Mouse (Mus musculus) thymus, postnatal 14 days (tissue): ENCODE data around the gene Grk6.

Experiments used
- DNase-seq: peaks from one replicate; pipeline ENCODE4 v3.0.0; 2021

Gene Grk6

GRCm38 (mm10) chr13:55487578-55488498, 43.0 kb downstream of the Grk6 start, which contains the start of gene Dbn1:
Gene Dbn1 (minus strand): TSS chr13:55488111.
- peak; percentile 7 for DNase-seq

DNA sequence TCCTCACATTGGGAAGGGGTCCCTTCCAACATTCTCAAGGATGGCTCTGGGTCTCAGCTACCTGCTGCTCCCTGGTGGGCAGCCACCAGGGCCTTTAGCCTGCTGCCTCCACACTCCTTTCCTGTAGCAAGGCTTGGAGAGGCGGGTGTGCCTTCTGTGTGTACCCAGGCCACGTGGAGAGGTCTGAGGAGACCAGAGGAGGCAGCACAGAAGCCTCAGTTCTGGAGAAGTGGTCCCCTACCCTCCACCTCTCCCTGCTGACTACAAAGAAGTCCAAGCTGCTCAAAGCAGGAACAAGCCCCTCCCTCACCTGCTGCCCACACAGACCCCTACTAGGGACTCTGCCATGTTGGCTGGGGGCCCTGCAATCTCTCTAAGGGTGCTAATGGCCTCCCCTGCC, 49.4 kb downstream of the Grk6 start:
- DNase-seq, result no peak

GRCm38 (mm10) chr13:55494883-55495621, 50.2 kb downstream of the Grk6 start:
- DNase-seq, result peak; percentile 5

DNA sequence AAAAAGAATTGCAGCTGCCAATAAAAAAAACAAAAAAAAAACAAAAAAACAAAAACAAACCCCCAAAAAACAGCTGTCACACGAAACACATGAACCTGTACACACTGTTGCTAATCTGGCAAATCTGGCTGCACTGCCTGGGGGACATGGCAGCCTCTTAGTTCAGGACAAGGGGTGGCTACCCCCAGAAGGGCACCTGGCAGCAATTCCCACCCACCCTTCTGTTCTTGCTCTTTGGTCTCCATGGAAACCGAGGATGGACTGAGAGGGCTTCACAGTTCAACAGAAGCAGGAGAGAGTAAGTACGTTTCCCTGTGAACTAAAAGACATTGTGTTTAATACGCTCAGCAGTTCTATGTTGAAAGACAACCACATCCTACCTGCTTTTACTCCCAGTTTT, 50.8 kb downstream of the Grk6 start:
- no peak for DNase-seq

GRCm38 (mm10) chr13:55496661-55497060, 51.8 kb downstream of the Grk6 start:
- no peak for DNase-seq

DNA sequence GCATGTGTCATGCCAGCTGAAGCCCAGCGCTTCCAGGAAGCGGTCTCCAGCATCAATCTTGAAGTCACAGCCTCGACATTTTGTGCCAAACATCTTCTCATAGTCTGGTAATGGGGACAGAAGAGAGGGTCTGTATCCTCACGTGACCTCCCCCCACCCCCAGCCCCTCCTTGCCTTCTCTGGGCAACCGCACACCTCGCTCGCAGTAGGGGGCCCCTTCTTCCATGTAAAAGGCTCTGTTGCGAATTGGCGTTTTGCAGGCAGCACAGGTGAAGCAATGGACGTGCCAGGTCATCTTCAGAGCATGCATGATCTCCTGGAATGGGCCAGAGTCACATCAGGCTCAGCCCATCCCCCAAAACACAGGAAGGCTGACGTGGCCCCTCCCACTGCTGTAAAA, 54.0 kb downstream of the Grk6 start:
- no peak for DNase-seq

- no peak for DNase-seq
Observed at GRCm38 (mm10) chr13:55500575-55500974, 55.7 kb downstream of the Grk6 start.

DNA sequence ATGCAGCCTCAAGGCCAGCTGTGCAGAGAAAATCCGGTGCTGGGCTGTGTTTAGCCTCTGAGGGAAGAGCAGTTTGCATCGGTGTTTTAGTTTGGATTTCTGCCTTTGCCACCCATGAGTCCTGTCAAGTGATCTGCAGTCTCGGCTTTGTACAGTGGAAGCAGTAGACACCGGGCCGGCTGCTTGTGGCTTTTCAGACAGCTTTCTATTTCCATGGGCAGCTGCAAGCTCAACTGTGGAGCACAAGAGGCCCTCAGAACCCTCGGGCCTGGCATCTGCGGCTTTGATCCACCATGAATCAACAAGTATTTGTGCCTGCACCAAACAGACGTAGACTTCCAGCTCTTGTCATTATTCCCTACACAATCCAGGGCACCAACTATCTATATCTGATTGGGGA, 57.5 kb downstream of the Grk6 start:
- DNase-seq, result peak; percentile 26

GRCm38 (mm10) chr13:55504390-55504789, 59.5 kb downstream of the Grk6 start:
- no peak for DNase-seq

DNA sequence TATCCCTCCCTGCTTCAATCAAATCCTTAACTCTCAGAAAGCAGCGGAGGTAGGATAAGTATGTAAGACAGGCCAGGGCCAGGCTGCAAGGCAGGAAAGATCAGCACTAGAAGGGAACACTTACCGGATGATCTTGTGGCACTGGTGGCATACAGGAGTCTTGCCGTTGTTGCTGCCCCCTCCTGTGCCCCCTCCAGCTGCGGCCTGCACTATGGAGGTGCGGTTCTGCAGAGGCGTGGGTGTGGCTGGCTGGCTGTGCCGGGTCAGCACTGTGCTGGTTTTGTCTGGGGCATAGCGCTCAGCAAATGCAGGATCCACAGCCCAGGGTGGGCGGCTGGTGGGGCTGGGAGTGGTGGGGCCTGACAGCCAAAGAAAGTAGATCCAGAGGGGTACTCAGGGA, 60.9 kb downstream of the Grk6 start:
- no peak for DNase-seq

GRCm38 (mm10) chr13:55506697-55507096, 61.8 kb downstream of the Grk6 start:
- DNase-seq, result no peak

GRCm38 (mm10) chr13:55507877-55508276, 63.0 kb downstream of the Grk6 start:
- peak; percentile 33 for DNase-seq

- no peak for DNase-seq
Observed at GRCm38 (mm10) chr13:55508531-55508930, 63.7 kb downstream of the Grk6 start.

DNA sequence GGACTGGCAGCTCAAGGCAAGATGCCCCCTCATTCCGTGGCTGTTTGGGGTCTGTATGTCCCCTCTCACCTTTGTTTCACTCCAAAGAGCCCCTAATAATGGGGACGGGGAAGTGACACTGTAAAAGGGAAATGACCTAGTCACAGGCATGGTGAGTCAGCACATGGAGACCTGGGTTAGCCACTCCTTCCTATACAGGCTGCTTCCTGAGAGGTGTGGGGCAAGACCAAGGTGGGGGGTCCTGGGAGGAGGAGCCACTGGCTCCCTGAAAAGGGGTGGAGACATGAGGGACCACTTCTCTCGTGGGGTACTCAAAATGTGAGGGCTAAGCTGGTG, 65.4 kb downstream of the Grk6 start:
- DNase-seq, result no peak
